Mouse (Mus musculus): ENCODE data around the gene Hexim1. TPM values are rescaled to one million over a fixed set of nuclear protein-coding genes. Genes with fewer than 3 reads are reported as not detected.

Gene Hexim1
- total RNA-seq, 1 experiment, result 29.1 TPM

DNA sequence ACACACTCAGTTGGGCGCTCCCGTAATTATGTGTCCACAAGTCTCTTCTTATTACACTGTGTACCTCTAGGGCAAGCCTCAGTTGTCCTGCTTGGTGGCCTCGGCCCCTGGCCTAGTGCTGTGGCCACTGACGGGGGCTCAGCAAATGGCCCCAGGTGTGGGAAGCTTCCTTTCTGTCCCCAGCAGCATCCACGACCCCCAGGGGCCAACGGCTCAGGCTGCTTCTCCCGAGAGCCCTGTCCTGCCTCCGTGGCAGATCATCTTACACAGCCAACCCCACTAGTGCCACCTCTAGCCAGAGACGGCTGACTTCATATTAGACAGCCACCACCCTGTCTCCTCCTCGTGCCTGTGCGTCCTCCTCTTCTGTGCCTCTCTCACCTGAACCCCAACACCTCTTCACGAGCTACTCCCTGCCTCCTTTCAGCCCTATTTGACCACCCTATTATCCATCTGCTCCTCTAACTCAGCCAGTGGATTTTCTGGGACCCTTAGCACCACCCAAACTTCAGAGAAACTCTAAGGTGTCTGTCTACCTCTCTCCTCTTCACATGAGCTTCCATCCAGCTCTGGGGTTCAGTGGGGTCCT, 16.6 kb upstream of the Hexim1 start:
- Histone ChIP-seq H3K36me3 (ENCODE audit: control insufficient read depth, insufficient read depth, low read length, poor library complexity, severe bottlenecking) (no peaks in the 10 kb centered on the region), H3K4me3 (ENCODE audit: insufficient read depth in 1 of 2, low read depth in 1 of 2, low read length in 2 of 2, poor library complexity in 1 of 2, severe bottlenecking in 1 of 2) (no peak overlapping the region), H3K4me1 (ENCODE audit: control insufficient read depth in 2 of 2, insufficient read depth in 2 of 2, low read length in 2 of 2, poor library complexity in 1 of 2) (peaks cover 7 to 51% of the 10 kb centered on the region in 2 experiments; a peak in 3 of 4 replicates), H3K9ac (ENCODE audit: insufficient read depth, low read depth, low read length, poor library complexity, severe bottlenecking) (no peak overlapping the region), H3K27ac (ENCODE audit: insufficient read depth, low read depth, low read length, poor library complexity, severe bottlenecking) (no peak overlapping the region), H3K9me3 (ENCODE audit: control insufficient read depth, insufficient read depth, low read depth, low read length) (no peaks in the 10 kb centered on the region)
- no peak for DNase-seq (ENCODE audit: low read depth, low spot score)
- in situ Hi-C loops (cut with MboI; ENCODE audit: low sequenced_read_pairs in 2 of 2, unreplicated experiment in 2 of 2), result no loop called here
- no peak for TF ChIP-seq HCFC1 (IDR thresholded peaks at IDR 0.05; ENCODE audit: borderline replicate concordance, insufficient read depth, low read length)
- TF ChIP-seq MAFK (IDR thresholded peaks at IDR 0.05; ENCODE audit: insufficient read depth, low read depth, low read length), result no peak
- no peak for TF ChIP-seq CHD2 (IDR thresholded peaks at IDR 0.05; ENCODE audit: low read depth, low read length)
- no peak for TF ChIP-seq ZNF384 (IDR thresholded peaks at IDR 0.05; ENCODE audit: low read depth, low read length)
- no peak for TF ChIP-seq ZC3H11A (IDR thresholded peaks at IDR 0.05; ENCODE audit: borderline replicate concordance, low read depth, low read length)

DNA sequence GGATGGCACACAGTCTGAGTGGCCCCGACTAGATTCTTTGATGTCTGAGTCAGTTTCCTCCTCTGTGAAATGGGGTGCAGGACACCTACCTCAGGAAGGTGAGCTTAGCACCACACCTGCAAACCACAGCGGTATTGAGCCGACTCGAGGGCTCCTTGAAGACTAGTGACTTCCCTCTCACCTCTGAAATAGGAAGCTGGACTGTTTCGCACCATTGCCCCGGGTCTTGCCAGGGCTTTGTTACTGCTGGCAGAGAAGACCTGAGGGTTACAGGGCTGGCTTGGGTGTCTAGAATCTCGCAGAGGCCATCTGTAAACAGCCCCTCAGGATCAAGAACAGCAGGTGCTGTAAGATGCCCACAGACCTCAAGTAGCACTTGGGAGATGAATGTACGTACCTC, 15.7 kb upstream of the Hexim1 start:
- peaks cover 6 to 42% of the 10 kb centered on the region in 2 experiments; a peak in 3 of 4 replicates for H3K4me1 ChIP-seq (ENCODE audit: control insufficient read depth in 2 of 2, insufficient read depth in 2 of 2, low read length in 2 of 2, poor library complexity in 1 of 2)
- no peak for DNase-seq (ENCODE audit: low read depth, low spot score)
- no peak; the same call in 1 of the 2 replicates for TF ChIP-seq ZC3H11A (IDR thresholded peaks at IDR 0.05; ENCODE audit: borderline replicate concordance, low read depth, low read length)
- no peak for TF ChIP-seq MAFK (IDR thresholded peaks at IDR 0.05; ENCODE audit: insufficient read depth, low read depth, low read length)
- no peak for TF ChIP-seq CHD2 (IDR thresholded peaks at IDR 0.05; ENCODE audit: low read depth, low read length)
- TF ChIP-seq ZNF384 (IDR thresholded peaks at IDR 0.05; ENCODE audit: low read depth, low read length), result no peak
- TF ChIP-seq HCFC1 (IDR thresholded peaks at IDR 0.05; ENCODE audit: borderline replicate concordance, insufficient read depth, low read length), result no peak
- no peak overlapping the region for H3K27ac ChIP-seq (ENCODE audit: insufficient read depth, low read depth, low read length, poor library complexity, severe bottlenecking)
- H3K4me3 ChIP-seq (ENCODE audit: insufficient read depth in 1 of 2, low read depth in 1 of 2, low read length in 2 of 2, poor library complexity in 1 of 2, severe bottlenecking in 1 of 2), result no peak overlapping the region
- no peak overlapping the region for H3K9ac ChIP-seq (ENCODE audit: insufficient read depth, low read depth, low read length, poor library complexity, severe bottlenecking)
- H3K9me3 ChIP-seq (ENCODE audit: control insufficient read depth, insufficient read depth, low read depth, low read length), result no peaks in the 10 kb centered on the region
- in situ Hi-C loops (cut with MboI; ENCODE audit: low sequenced_read_pairs in 2 of 2, unreplicated experiment in 2 of 2), result no loop called here
- H3K36me3 ChIP-seq (ENCODE audit: control insufficient read depth, insufficient read depth, low read length, poor library complexity, severe bottlenecking), result no peaks in the 10 kb centered on the region

- peaks cover under 1 to 39% of the 10 kb centered on the region in 2 experiments; a peak in 3 of 4 replicates for H3K4me1 ChIP-seq (ENCODE audit: control insufficient read depth in 2 of 2, insufficient read depth in 2 of 2, low read length in 2 of 2, poor library complexity in 1 of 2)
- TF ChIP-seq ZNF384 (IDR thresholded peaks at IDR 0.05; ENCODE audit: low read depth, low read length) (no peak), MAFK (IDR thresholded peaks at IDR 0.05; ENCODE audit: insufficient read depth, low read depth, low read length) (no peak), HCFC1 (IDR thresholded peaks at IDR 0.05; ENCODE audit: borderline replicate concordance, insufficient read depth, low read length) (no peak), CHD2 (IDR thresholded peaks at IDR 0.05; ENCODE audit: low read depth, low read length) (no peak)
- H3K9me3 ChIP-seq (ENCODE audit: control insufficient read depth, insufficient read depth, low read depth, low read length), result no peaks in the 10 kb centered on the region
- H3K36me3 ChIP-seq (ENCODE audit: control insufficient read depth, insufficient read depth, low read length, poor library complexity, severe bottlenecking), result no peaks in the 10 kb centered on the region
- H3K4me3 ChIP-seq (ENCODE audit: insufficient read depth in 1 of 2, low read depth in 1 of 2, low read length in 2 of 2, poor library complexity in 1 of 2, severe bottlenecking in 1 of 2), result peak within 1 kb of the TSS; percentile 53 to 75
- in situ Hi-C loops (cut with MboI; ENCODE audit: low sequenced_read_pairs in 2 of 2, unreplicated experiment in 2 of 2), result no loop called here
- H3K27ac ChIP-seq (ENCODE audit: insufficient read depth, low read depth, low read length, poor library complexity, severe bottlenecking), result no peak within 1 kb of the TSS
- peak; percentile 76 for DNase-seq (ENCODE audit: low read depth, low spot score)
- H3K9ac ChIP-seq (ENCODE audit: insufficient read depth, low read depth, low read length, poor library complexity, severe bottlenecking), result peak within 1 kb of the TSS; percentile 64
Measured at GRCm38 (mm10) chr11:103101481-103101865, 14.6 kb upstream of the Hexim1 start, which contains the start of the genes Plcd3 and Acbd4. Gene Plcd3, minus strand, starts transcription at chr11:103101658. Gene Acbd4, plus strand, starts transcription at chr11:103101682.

DNA sequence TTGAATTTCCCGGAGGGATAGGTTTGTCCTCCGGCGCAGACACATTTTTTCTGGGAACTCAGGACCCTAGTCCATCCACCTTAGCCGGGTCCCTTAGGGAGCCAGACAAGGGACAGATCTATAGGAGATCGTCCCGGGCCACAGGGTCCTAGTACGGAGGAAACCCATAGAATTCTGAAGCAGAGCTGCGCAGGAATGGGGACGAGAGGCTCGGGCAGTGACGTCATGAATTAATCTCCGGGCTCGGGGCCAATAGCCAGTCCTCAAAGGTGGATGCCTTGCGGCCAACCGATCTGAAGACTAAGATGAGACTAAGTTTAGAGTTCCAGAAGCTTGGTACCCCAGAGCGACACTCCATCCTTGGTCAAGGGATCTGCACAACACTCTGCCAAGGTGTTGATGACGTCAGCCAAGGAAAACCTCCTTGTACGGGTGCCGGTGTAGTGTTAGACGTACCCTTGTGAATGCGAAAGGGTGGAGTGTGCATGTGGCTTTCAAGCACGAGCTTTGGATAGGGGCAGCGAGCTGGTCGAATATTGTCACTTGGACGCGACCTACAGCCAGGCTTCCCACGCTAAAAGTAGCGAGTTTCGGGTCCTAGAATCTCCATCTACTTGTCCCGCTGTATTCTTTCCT, 14.0 kb upstream of the Hexim1 start:
- Histone ChIP-seq H3K9me3 (ENCODE audit: control insufficient read depth, insufficient read depth, low read depth, low read length) (no peaks in the 10 kb centered on the region), H3K36me3 (ENCODE audit: control insufficient read depth, insufficient read depth, low read length, poor library complexity, severe bottlenecking) (no peaks in the 10 kb centered on the region), H3K9ac (ENCODE audit: insufficient read depth, low read depth, low read length, poor library complexity, severe bottlenecking) (peak overlapping the region; percentile 64), H3K27ac (ENCODE audit: insufficient read depth, low read depth, low read length, poor library complexity, severe bottlenecking) (no peak overlapping the region), H3K4me1 (ENCODE audit: control insufficient read depth in 2 of 2, insufficient read depth in 2 of 2, low read length in 2 of 2, poor library complexity in 1 of 2) (peaks cover 0 to 41% of the 10 kb centered on the region in 2 experiments; a peak in 3 of 4 replicates), H3K4me3 (ENCODE audit: insufficient read depth in 1 of 2, low read depth in 1 of 2, low read length in 2 of 2, poor library complexity in 1 of 2, severe bottlenecking in 1 of 2) (peak overlapping the region; percentile 53 to 75)
- in situ Hi-C loops (cut with MboI; ENCODE audit: low sequenced_read_pairs in 2 of 2, unreplicated experiment in 2 of 2), result no loop called here
- no peak for TF ChIP-seq ZC3H11A (IDR thresholded peaks at IDR 0.05; ENCODE audit: borderline replicate concordance, low read depth, low read length)
- TF ChIP-seq ZNF384 (IDR thresholded peaks at IDR 0.05; ENCODE audit: low read depth, low read length), result no peak
- no peak for TF ChIP-seq MAFK (IDR thresholded peaks at IDR 0.05; ENCODE audit: insufficient read depth, low read depth, low read length)
- no peak for DNase-seq (ENCODE audit: low read depth, low spot score)
